Mouse (Mus musculus): Measurements from ENCODE around the gene Krtap11-1. TPM values are rescaled to one million over a fixed set of nuclear protein-coding genes. Genes with fewer than 3 reads are reported as not detected.

Gene Krtap11-1
- polyA plus RNA-seq, 1 experiment from 2014 or later: not detected

GRCm38 (mm10) chr16:89537349-89537748 lies 33.6 kb downstream of the Krtap11-1 start:
- Histone ChIP-seq H3K27me3 (ENCODE audit: control insufficient read depth, insufficient read depth, low read length) (no peaks in the 10 kb centered on the region), H3K27ac (replicated peaks in 1 of 2; ENCODE audit: control insufficient read depth in 1 of 2, insufficient read depth in 1 of 2, low read depth in 2 of 2, low read length in 2 of 2) (no peak overlapping the region), H3K4me3 (ENCODE audit: control insufficient read depth in 1 of 2, insufficient read depth in 1 of 2, low read depth in 1 of 2, low read length in 2 of 2) (no peak overlapping the region), H3K4me2 (ENCODE audit: low read length) (no peak overlapping the region), H3K4me1 (ENCODE audit: control insufficient read depth in 2 of 2, insufficient read depth in 2 of 2, low read length in 2 of 2) (no peaks in the 10 kb centered on the region), H3K36me3 (ENCODE audit: control insufficient read depth, insufficient read depth, low read length) (no peaks in the 10 kb centered on the region), H3K9ac (ENCODE audit: low read length) (no peak overlapping the region), H3K9me3 (ENCODE audit: control insufficient read depth, low read length) (no peaks in the 10 kb centered on the region)
- 94% methylated on average over 6 of the region's 6 CpGs for WGBS
- ATAC-seq (ENCODE audit: insufficient number of reproducible peaks, insufficient read depth, low FRiP score, low read depth): no peak

- 64% methylated on average over 7 of the region's 7 CpGs for WGBS
- no peaks in the 10 kb centered on the region for H3K27me3 ChIP-seq (ENCODE audit: control insufficient read depth, insufficient read depth, low read length)
- no peak overlapping the region for H3K4me2 ChIP-seq (ENCODE audit: low read length)
- no peak for ATAC-seq (ENCODE audit: insufficient number of reproducible peaks, insufficient read depth, low FRiP score, low read depth)
- H3K9me3 ChIP-seq (ENCODE audit: control insufficient read depth, low read length): no peaks in the 10 kb centered on the region
- H3K4me1 ChIP-seq (ENCODE audit: control insufficient read depth in 2 of 2, insufficient read depth in 2 of 2, low read length in 2 of 2): no peaks in the 10 kb centered on the region
- no peaks in the 10 kb centered on the region for H3K36me3 ChIP-seq (ENCODE audit: control insufficient read depth, insufficient read depth, low read length)
- H3K27ac ChIP-seq (replicated peaks in 1 of 2; ENCODE audit: control insufficient read depth in 1 of 2, insufficient read depth in 1 of 2, low read depth in 2 of 2, low read length in 2 of 2): no peak overlapping the region
- no peak overlapping the region for H3K9ac ChIP-seq (ENCODE audit: low read length)
- no peak overlapping the region for H3K4me3 ChIP-seq (ENCODE audit: control insufficient read depth in 1 of 2, insufficient read depth in 1 of 2, low read depth in 1 of 2, low read length in 2 of 2)
Observed at GRCm38 (mm10) chr16:89530547-89530946, 40.4 kb downstream of the Krtap11-1 start.

DNA sequence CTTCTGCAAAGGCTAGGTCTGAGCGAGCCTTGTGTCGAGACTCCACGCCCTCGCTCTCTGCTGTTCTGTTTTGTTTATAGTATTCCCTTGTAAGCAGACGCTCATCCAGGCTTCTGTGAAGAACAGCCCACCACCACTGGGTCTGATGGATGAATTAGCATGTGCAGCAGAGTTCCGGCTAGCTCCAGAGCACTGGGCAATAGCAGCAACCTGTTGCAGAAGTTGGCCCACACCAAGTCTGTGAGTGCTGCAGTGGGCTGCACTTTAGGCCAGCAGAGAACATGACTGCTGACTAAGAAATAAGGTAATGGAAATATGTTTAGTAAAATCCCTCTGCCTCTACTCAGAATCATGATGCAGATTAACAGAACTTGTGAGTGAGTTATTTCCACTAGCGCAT lies 41.1 kb downstream of the Krtap11-1 start:
- no peak for ATAC-seq (ENCODE audit: insufficient number of reproducible peaks, insufficient read depth, low FRiP score, low read depth)
- WGBS: 79% methylated on average over 7 of the region's 7 CpGs
- no peak overlapping the region for H3K27ac ChIP-seq (replicated peaks in 1 of 2; ENCODE audit: control insufficient read depth in 1 of 2, insufficient read depth in 1 of 2, low read depth in 2 of 2, low read length in 2 of 2)
- no peak overlapping the region for H3K9ac ChIP-seq (ENCODE audit: low read length)
- H3K4me3 ChIP-seq (ENCODE audit: control insufficient read depth in 1 of 2, insufficient read depth in 1 of 2, low read depth in 1 of 2, low read length in 2 of 2): no peak overlapping the region
- H3K27me3 ChIP-seq (ENCODE audit: control insufficient read depth, insufficient read depth, low read length): no peaks in the 10 kb centered on the region
- H3K4me1 ChIP-seq (ENCODE audit: control insufficient read depth in 2 of 2, insufficient read depth in 2 of 2, low read length in 2 of 2): no peaks in the 10 kb centered on the region
- H3K4me2 ChIP-seq (ENCODE audit: low read length): no peak overlapping the region
- peaks cover under 1% of the 10 kb centered on the region; the same call in 1 of the 2 replicates for H3K9me3 ChIP-seq (ENCODE audit: control insufficient read depth, low read length)
- no peaks in the 10 kb centered on the region for H3K36me3 ChIP-seq (ENCODE audit: control insufficient read depth, insufficient read depth, low read length)

- no peak overlapping the region for H3K4me3 ChIP-seq (ENCODE audit: control insufficient read depth in 1 of 2, insufficient read depth in 1 of 2, low read depth in 1 of 2, low read length in 2 of 2)
- H3K4me1 ChIP-seq (ENCODE audit: control insufficient read depth in 2 of 2, insufficient read depth in 2 of 2, low read length in 2 of 2): no peaks in the 10 kb centered on the region
- no peak overlapping the region for H3K4me2 ChIP-seq (ENCODE audit: low read length)
- H3K27me3 ChIP-seq (ENCODE audit: control insufficient read depth, insufficient read depth, low read length): no peaks in the 10 kb centered on the region
- no peak for ATAC-seq (ENCODE audit: insufficient number of reproducible peaks, insufficient read depth, low FRiP score, low read depth)
- H3K36me3 ChIP-seq (ENCODE audit: control insufficient read depth, insufficient read depth, low read length): no peaks in the 10 kb centered on the region
- H3K9ac ChIP-seq (ENCODE audit: low read length): no peak overlapping the region
- no peak overlapping the region for H3K27ac ChIP-seq (replicated peaks in 1 of 2; ENCODE audit: control insufficient read depth in 1 of 2, insufficient read depth in 1 of 2, low read depth in 2 of 2, low read length in 2 of 2)
- H3K9me3 ChIP-seq (ENCODE audit: control insufficient read depth, low read length): peaks cover 3% of the 10 kb centered on the region; the same call in 1 of the 2 replicates
- 82% methylated on average over 3 of the region's 3 CpGs for WGBS
Observed at GRCm38 (mm10) chr16:89528380-89528779, 42.6 kb downstream of the Krtap11-1 start.

- Histone ChIP-seq H3K27me3 (ENCODE audit: control insufficient read depth, insufficient read depth, low read length) (no peaks in the 10 kb centered on the region), H3K36me3 (ENCODE audit: control insufficient read depth, insufficient read depth, low read length) (no peaks in the 10 kb centered on the region), H3K4me2 (ENCODE audit: low read length) (no peak overlapping the region), H3K27ac (replicated peaks in 1 of 2; ENCODE audit: control insufficient read depth in 1 of 2, insufficient read depth in 1 of 2, low read depth in 2 of 2, low read length in 2 of 2) (no peak overlapping the region), H3K9me3 (ENCODE audit: control insufficient read depth, low read length) (peaks cover 3% of the 10 kb centered on the region; the same call in 1 of the 2 replicates), H3K4me3 (ENCODE audit: control insufficient read depth in 1 of 2, insufficient read depth in 1 of 2, low read depth in 1 of 2, low read length in 2 of 2) (no peak overlapping the region), H3K4me1 (ENCODE audit: control insufficient read depth in 2 of 2, insufficient read depth in 2 of 2, low read length in 2 of 2) (no peaks in the 10 kb centered on the region), H3K9ac (ENCODE audit: low read length) (no peak overlapping the region)
- WGBS: 91% methylated on average over 4 of the region's 4 CpGs
- ATAC-seq (ENCODE audit: insufficient number of reproducible peaks, insufficient read depth, low FRiP score, low read depth): no peak
Observed at GRCm38 (mm10) chr16:89520996-89521395, 50.0 kb downstream of the Krtap11-1 start.

- no peak overlapping the region for H3K9ac ChIP-seq (ENCODE audit: low read length)
- no peak overlapping the region for H3K4me2 ChIP-seq (ENCODE audit: low read length)
- H3K27me3 ChIP-seq (ENCODE audit: control insufficient read depth, insufficient read depth, low read length): no peaks in the 10 kb centered on the region
- 67% methylated on average over 2 of the region's 2 CpGs for WGBS
- H3K4me1 ChIP-seq (ENCODE audit: control insufficient read depth in 2 of 2, insufficient read depth in 2 of 2, low read length in 2 of 2): no peaks in the 10 kb centered on the region
- ATAC-seq (ENCODE audit: insufficient number of reproducible peaks, insufficient read depth, low FRiP score, low read depth): no peak
- H3K27ac ChIP-seq (replicated peaks in 1 of 2; ENCODE audit: control insufficient read depth in 1 of 2, insufficient read depth in 1 of 2, low read depth in 2 of 2, low read length in 2 of 2): no peak overlapping the region
- H3K9me3 ChIP-seq (ENCODE audit: control insufficient read depth, low read length): peaks cover 3% of the 10 kb centered on the region; the same call in 1 of the 2 replicates
- no peaks in the 10 kb centered on the region for H3K36me3 ChIP-seq (ENCODE audit: control insufficient read depth, insufficient read depth, low read length)
- H3K4me3 ChIP-seq (ENCODE audit: control insufficient read depth in 1 of 2, insufficient read depth in 1 of 2, low read depth in 1 of 2, low read length in 2 of 2): no peak overlapping the region
Observed at GRCm38 (mm10) chr16:89520555-89520954, 50.4 kb downstream of the Krtap11-1 start.

Other genes starting within 250 kb of the Krtap11-1 start
- not detected in 2 replicates for gene Krtap21-1, start 167.3 kb downstream of the Krtap11-1 start, polyA plus RNA-seq (2014; fragmentation: Nextera tagmentation; extraction: Ambion mirVana)
- not detected in 2 replicates for gene Krtap6-2, start 151.1 kb downstream of the Krtap11-1 start, polyA plus RNA-seq (2014; fragmentation: Nextera tagmentation; extraction: Ambion mirVana)
- not detected in 2 replicates for gene Krtap8-1, start 83.2 kb downstream of the Krtap11-1 start, polyA plus RNA-seq (2014; fragmentation: Nextera tagmentation; extraction: Ambion mirVana)
- gene Krtap7-1, start 62.9 kb downstream of the Krtap11-1 start, polyA plus RNA-seq (2014; fragmentation: Nextera tagmentation; extraction: Ambion mirVana): not detected in 2 replicates